Mouse (Mus musculus) thymus, adult 2 months (tissue): ENCODE data around the gene Itgb7.

Experiments
- CTCF ChIP-seq: fragments of 200-500 bp; IDR thresholded peaks from 2 replicates; pipeline ENCODE4 v1.5.1; 2012; ENCODE audit warnings: mild to moderate bottlenecking, control low read depth, low read length, moderate library complexity, borderline replicate concordance; ENCODE audit not compliant: control insufficient read depth, poor library complexity, insufficient read depth; ENCODE audit errors: extremely low read depth
- POLR2A ChIP-seq: fragments of 200-500 bp; IDR thresholded peaks from 2 replicates; pipeline ENCODE4 v1.6.1; 2012; ENCODE audit warnings: mild to moderate bottlenecking, low read length, control low read depth, moderate library complexity; ENCODE audit not compliant: control insufficient read depth, poor library complexity, insufficient read depth; ENCODE audit errors: extremely low read depth

- TF ChIP-seq POLR2A, result no peak
- no peak for TF ChIP-seq CTCF
Observed at GRCm38 (mm10) chr15:102188096-102188495, 43.6 kb downstream of the Itgb7 start.
